23 mouse cellular contexts compared by ENCODE assay signal in genomic region chr1:99317710-99318066, GRCm38 (mm10).
A peak's percentile ranks its signal among the peaks of the same experiment; 100 is the strongest.
DNase-seq lines count a peak whose midpoint lies in the region; ATAC-seq and TF ChIP-seq lines count a peak whose summit lies in the region.
"Had no signal": no experiment of that assay in that cellular context is flagged by ENCODE, and none has a peak within 500 bp of the region (broad histone marks: within the 10 kb centered on the region; RNA-seq: fewer than 3 reads in every experiment).

No protein-coding gene starts in this region.

- peak; percentile 73; the same call in 1 of the 2 replicates for ATAC-seq in midbrain, embryonic 13.5 days
- no peak for ATAC-seq in midbrain, embryonic 11.5 days (ENCODE audit: low FRiP score)
- peak; percentile 92 for ATAC-seq in midbrain, embryonic 15.5 days (replicated peaks)
- ATAC-seq in intestine, postnatal 0 days, result no peak
- ATAC-seq: forebrain, embryonic 13.5 days; intestine, embryonic 16.5 days; lung, postnatal 0 days had no signal

- H3K27me3 ChIP-seq in midbrain, embryonic 13.5 days, result no peaks in the 10 kb centered on the region
- H3K27me3 ChIP-seq in midbrain, embryonic 11.5 days (ENCODE audit: control insufficient read depth, insufficient read depth, low read length), result no peaks in the 10 kb centered on the region
- H3K27me3 ChIP-seq in midbrain, embryonic 15.5 days (replicated peaks), result no peaks in the 10 kb centered on the region
- no peaks in the 10 kb centered on the region for H3K27me3 ChIP-seq in intestine, postnatal 0 days (replicated peaks; ENCODE audit: control insufficient read depth, insufficient read depth, low read length)
- H3K27me3 ChIP-seq in heart, adult 2 months (ENCODE audit: control insufficient read depth, insufficient read depth, low read length), result no peaks in the 10 kb centered on the region
- H3K27me3 ChIP-seq: forebrain, embryonic 13.5 days; hindbrain, embryonic 12.5 days; limb, embryonic 15.5 days; liver, embryonic 15.5 days had no signal

- H3K4me1 ChIP-seq in midbrain, embryonic 13.5 days (replicated peaks), result no peaks in the 10 kb centered on the region
- H3K4me1 ChIP-seq in midbrain, embryonic 11.5 days (ENCODE audit: control insufficient read depth, insufficient read depth, low read length), result no peaks in the 10 kb centered on the region
- peaks cover 4% of the 10 kb centered on the region for H3K4me1 ChIP-seq in embryonic fibroblast, embryonic 13.5 days (ENCODE audit: control insufficient read depth, insufficient read depth, low read length)
- H3K4me1 ChIP-seq in midbrain, embryonic 15.5 days, result no peaks in the 10 kb centered on the region
- no peaks in the 10 kb centered on the region for H3K4me1 ChIP-seq in intestine, postnatal 0 days (replicated peaks; ENCODE audit: control insufficient read depth, insufficient read depth, low read length)
- no peaks in the 10 kb centered on the region for H3K4me1 ChIP-seq in heart, adult 2 months (ENCODE audit: control insufficient read depth, insufficient read depth, low read length)
- H3K4me1 ChIP-seq: forebrain, embryonic 13.5 days; heart, embryonic 10.5 days; hindbrain, embryonic 12.5 days; limb, embryonic 15.5 days; liver, embryonic 15.5 days had no signal

- TF ChIP-seq CTCF in embryonic fibroblast, embryonic 13.5 days (IDR thresholded peaks at IDR 0.05; ENCODE audit: borderline replicate concordance, insufficient read depth, low read length), result no peak
- TF ChIP-seq CTCF in intestine, postnatal 0 days (IDR thresholded peaks at IDR 0.05; ENCODE audit: low read depth), result no peak
- no peak for TF ChIP-seq CTCF in heart, adult 2 months (IDR thresholded peaks at IDR 0.05)

- H3K9ac ChIP-seq in midbrain, embryonic 13.5 days (replicated peaks), result no peak overlapping the region
- no peak overlapping the region for H3K9ac ChIP-seq in midbrain, embryonic 11.5 days (ENCODE audit: low read length)
- H3K9ac ChIP-seq in midbrain, embryonic 15.5 days, result no peak overlapping the region
- no peak overlapping the region for H3K9ac ChIP-seq in intestine, postnatal 0 days (ENCODE audit: low read depth, low read length)
- H3K9ac ChIP-seq in heart, adult 2 months (ENCODE audit: low read depth, low read length), result no peak overlapping the region
- H3K9ac ChIP-seq: forebrain, embryonic 13.5 days; hindbrain, embryonic 12.5 days; limb, embryonic 15.5 days; liver, embryonic 15.5 days had no signal

- H3K4me3 ChIP-seq in midbrain, embryonic 13.5 days (replicated peaks), result no peak overlapping the region
- H3K4me3 ChIP-seq in midbrain, embryonic 11.5 days (ENCODE audit: low read depth, low read length), result no peak overlapping the region
- no peak overlapping the region for H3K4me3 ChIP-seq in embryonic fibroblast, embryonic 13.5 days (ENCODE audit: insufficient read depth, low read length)
- no peak overlapping the region for H3K4me3 ChIP-seq in midbrain, embryonic 15.5 days
- H3K4me3 ChIP-seq in intestine, postnatal 0 days (ENCODE audit: low read depth, low read length), result no peak overlapping the region
- H3K4me3 ChIP-seq in heart, adult 2 months, result no peak overlapping the region
- H3K4me3 ChIP-seq: forebrain, embryonic 13.5 days; heart, embryonic 10.5 days; hindbrain, embryonic 12.5 days; limb, embryonic 15.5 days; liver, embryonic 15.5 days had no signal

- H3K36me3 ChIP-seq in midbrain, embryonic 13.5 days, result no peaks in the 10 kb centered on the region
- no peaks in the 10 kb centered on the region for H3K36me3 ChIP-seq in midbrain, embryonic 11.5 days (ENCODE audit: control insufficient read depth, insufficient read depth, low read length)
- H3K36me3 ChIP-seq in midbrain, embryonic 15.5 days (replicated peaks), result no peaks in the 10 kb centered on the region
- no peaks in the 10 kb centered on the region for H3K36me3 ChIP-seq in intestine, postnatal 0 days (ENCODE audit: control insufficient read depth, insufficient read depth)
- no peaks in the 10 kb centered on the region for H3K36me3 ChIP-seq in heart, adult 2 months (ENCODE audit: control insufficient read depth, insufficient read depth, low read length)
- H3K36me3 ChIP-seq: G1E; heart, embryonic 10.5 days; hindbrain, embryonic 12.5 days; limb, embryonic 15.5 days; liver, embryonic 15.5 days had no signal

- no peak for TF ChIP-seq POLR2A in embryonic fibroblast, embryonic 13.5 days (IDR thresholded peaks at IDR 0.05; ENCODE audit: low read depth, low read length)
- TF ChIP-seq POLR2A in heart, adult 2 months (IDR thresholded peaks at IDR 0.05; ENCODE audit: insufficient read depth, low read depth, low read length), result no peak

- 54% methylated on average over 4 of the region's 4 CpGs for WGBS in midbrain, embryonic 13.5 days
- 68% methylated on average over 4 of the region's 4 CpGs for WGBS in midbrain, embryonic 11.5 days
- WGBS in midbrain, embryonic 15.5 days, result 49% methylated on average over 4 of the region's 4 CpGs
- 72% methylated on average over 4 of the region's 4 CpGs for WGBS in intestine, postnatal 0 days
- 53% methylated on average over 4 of the region's 4 CpGs for WGBS in heart, adult 2 months

- H3K79me2 ChIP-seq in heart, adult 2 months (replicated peaks; ENCODE audit: control insufficient read depth, insufficient read depth, low read length), result no peaks in the 10 kb centered on the region

- no peaks in the 10 kb centered on the region for H3K9me3 ChIP-seq in midbrain, embryonic 13.5 days
- H3K9me3 ChIP-seq in midbrain, embryonic 11.5 days (ENCODE audit: control insufficient read depth, low read length), result no peaks in the 10 kb centered on the region
- no peaks in the 10 kb centered on the region for H3K9me3 ChIP-seq in midbrain, embryonic 15.5 days
- H3K9me3 ChIP-seq in intestine, postnatal 0 days (ENCODE audit: control insufficient read depth), result no peaks in the 10 kb centered on the region
- H3K9me3 ChIP-seq: forebrain, embryonic 13.5 days; heart, embryonic 10.5 days; hindbrain, embryonic 12.5 days; limb, embryonic 15.5 days; liver, embryonic 15.5 days had no signal

- intact Hi-C loops in heart, adult 2 months (cut with DNase I), result no loop called here

- no peak overlapping the region for H3K27ac ChIP-seq in midbrain, embryonic 13.5 days
- no peak overlapping the region for H3K27ac ChIP-seq in midbrain, embryonic 11.5 days (ENCODE audit: low read depth, low read length)
- H3K27ac ChIP-seq in embryonic fibroblast, embryonic 13.5 days (ENCODE audit: insufficient read depth, low read length), result peak overlapping the region; percentile 98
- H3K27ac ChIP-seq in midbrain, embryonic 15.5 days, result no peak overlapping the region
- no peak overlapping the region for H3K27ac ChIP-seq in intestine, postnatal 0 days (ENCODE audit: low read depth, low read length)
- H3K27ac ChIP-seq in heart, adult 2 months, result no peak overlapping the region
- H3K27ac ChIP-seq: forebrain, embryonic 13.5 days; heart, embryonic 10.5 days; hindbrain, embryonic 12.5 days; kidney, postnatal 0 days; limb, embryonic 15.5 days; liver, embryonic 15.5 days; stomach, postnatal 0 days had no signal

- TF ChIP-seq EP300 in heart, adult 2 months (IDR thresholded peaks at IDR 0.05; ENCODE audit: insufficient read depth, low read depth, low read length), result no peak

- peak; percentile 7 for DNase-seq in embryo, embryonic 11 days
- DNase-seq in embryo, embryonic 10.5 days (ENCODE audit: low spot score), result no peak
- no peak for DNase-seq in midbrain, embryonic 11.5 days (ENCODE audit: low spot score, missing footprints)
- DNase-seq in heart, adult 2 months, result no peak
- DNase-seq: adrenal gland, postnatal 14 days; cerebellum, adult 2 months; gastrocnemius, postnatal 36 days; layer of hippocampus, postnatal 36 days; right cerebral cortex, postnatal 4 days had no signal

- H3K4me2 ChIP-seq in midbrain, embryonic 13.5 days (replicated peaks), result no peak overlapping the region
- no peak overlapping the region for H3K4me2 ChIP-seq in midbrain, embryonic 11.5 days
- H3K4me2 ChIP-seq in midbrain, embryonic 15.5 days, result no peak overlapping the region
- H3K4me2 ChIP-seq in intestine, postnatal 0 days (replicated peaks; ENCODE audit: low read depth), result no peak overlapping the region
- H3K4me2 ChIP-seq: forebrain, embryonic 13.5 days; hindbrain, embryonic 12.5 days; limb, embryonic 15.5 days; liver, embryonic 15.5 days had no signal

Comparison
In these comparisons a context has a peak if more than half of its experiments do, and no peak if none do; other contexts are left out.
1. ATAC-seq: peak in midbrain, embryonic 13.5 days (single experiment) and midbrain, embryonic 15.5 days (single experiment); none in midbrain, embryonic 11.5 days (single experiment) and intestine, postnatal 0 days (single experiment).